Mouse (Mus musculus) right cerebral cortex, adult 2 months (tissue): ENCODE measurements at regions not wholly inside any gene's neighbourhood (a gene's known extent, or its start where the extent isn't known, plus 50 kb on each side); places are given as distances from the start of the nearest gene placed in this dataset.

Source experiments
- DNase-seq, 2 experiments: peaks; one replicate each; pipeline ENCODE4 v3.0.0; 2021 to 2022; ENCODE audit warnings: low spot score in 2 of 2

- DNase-seq: no peak
These were observed 416.3 kb upstream of the Ubash3b start for GRCm38 (mm10) chr9:41577760-41578159.

- DNase-seq: no peak
These were observed 414.3 kb upstream of the Ubash3b start for GRCm38 (mm10) chr9:41575826-41576225.

- no peak for DNase-seq
These were observed 408.8 kb upstream of the Ubash3b start for GRCm38 (mm10) chr9:41570262-41570661.

GRCm38 (mm10) chr9:41566496-41566895 lies 405.0 kb upstream of the Ubash3b start:
- DNase-seq: no peak

GRCm38 (mm10) chr9:41565784-41566183 lies 404.3 kb upstream of the Ubash3b start:
- DNase-seq: no peak

GRCm38 (mm10) chr9:41563376-41563775 lies 401.9 kb upstream of the Ubash3b start:
- no peak for DNase-seq

GRCm38 (mm10) chr9:41558456-41558855 lies 397.0 kb upstream of the Ubash3b start:
- no peak for DNase-seq

- peak in 1 of 2 experiments; percentile 11 for DNase-seq
These were observed 395.4 kb upstream of the Ubash3b start for GRCm38 (mm10) chr9:41556888-41557287.

GRCm38 (mm10) chr9:41545776-41546175 lies 384.3 kb upstream of the Ubash3b start:
- DNase-seq: no peak

- no peak for DNase-seq
These were observed 381.0 kb upstream of the Ubash3b start for GRCm38 (mm10) chr9:41542511-41542910.

- DNase-seq: no peak
These were observed 379.8 kb upstream of the Ubash3b start for GRCm38 (mm10) chr9:41541327-41541726.

- DNase-seq: no peak
These were observed 371.3 kb upstream of the Ubash3b start for GRCm38 (mm10) chr9:41532786-41533185.

GRCm38 (mm10) chr9:41532290-41532689 lies 370.8 kb upstream of the Ubash3b start:
- DNase-seq: no peak

- no peak for DNase-seq
These were observed 370.1 kb upstream of the Ubash3b start for GRCm38 (mm10) chr9:41531596-41531995.

- DNase-seq: no peak
These were observed 364.6 kb upstream of the Ubash3b start for GRCm38 (mm10) chr9:41526126-41526525.

GRCm38 (mm10) chr9:41525534-41525933 lies 364.0 kb upstream of the Ubash3b start:
- no peak for DNase-seq

- peak in 1 of 2 experiments; percentile 17 for DNase-seq
These were observed 363.1 kb upstream of the Ubash3b start for GRCm38 (mm10) chr9:41524591-41524990.

- DNase-seq: no peak
These were observed 362.5 kb upstream of the Ubash3b start for GRCm38 (mm10) chr9:41523969-41524368.

GRCm38 (mm10) chr9:41522302-41522701 lies 360.8 kb upstream of the Ubash3b start:
- no peak for DNase-seq

- DNase-seq: no peak
These were observed 356.3 kb upstream of the Ubash3b start for GRCm38 (mm10) chr9:41517787-41518186.

GRCm38 (mm10) chr9:41517053-41517696 lies 355.7 kb upstream of the Ubash3b start:
- DNase-seq: no peak

- DNase-seq: no peak
These were observed 353.7 kb upstream of the Ubash3b start for GRCm38 (mm10) chr9:41515192-41515591.

GRCm38 (mm10) chr9:41513701-41514100 lies 352.2 kb upstream of the Ubash3b start:
- no peak for DNase-seq

GRCm38 (mm10) chr9:41509597-41509996 lies 348.1 kb upstream of the Ubash3b start:
- no peak for DNase-seq
